Mouse (Mus musculus) E14TG2a.4 (cell line): ENCODE results near the gene Cyth2.

Experiments
- CTCF ChIP-seq: conservative IDR thresholded peaks from 2 replicates; pipeline ENCODE4 v1.5.1; 2014; ENCODE audit warnings: low read length
- NANOG ChIP-seq: IDR thresholded peaks from 2 replicates; pipeline ENCODE4 v1.6.1; 2014; ENCODE audit warnings: borderline replicate concordance, low read length, mixed read lengths
- POU5F1 ChIP-seq: IDR thresholded peaks from 2 replicates; pipeline ENCODE4 v1.6.1; 2014; ENCODE audit warnings: low read length, borderline replicate concordance

DNA sequence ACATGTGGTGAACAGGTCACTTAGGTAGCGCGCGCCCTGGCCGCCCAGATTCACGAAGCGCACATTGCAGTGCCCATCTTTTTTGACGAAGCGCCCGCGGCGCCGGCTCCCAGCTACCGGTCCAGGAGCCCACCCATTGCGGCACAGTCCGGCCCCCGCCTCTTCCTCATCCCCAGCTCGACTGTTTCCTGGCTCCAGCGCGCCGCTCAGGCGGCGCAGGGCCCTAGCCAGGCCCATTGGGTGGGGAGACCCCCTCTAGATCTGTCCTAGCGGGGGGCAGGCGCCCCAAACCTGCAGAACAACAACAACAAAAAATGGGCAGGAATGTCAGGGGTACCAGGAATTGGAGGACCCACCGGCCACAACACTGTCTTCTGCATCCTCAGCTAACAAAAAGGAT lies 5.5 kb upstream of the Cyth2 start:
- no peak for TF ChIP-seq CTCF
- no peak for TF ChIP-seq POU5F1
- no peak for TF ChIP-seq NANOG
